Mouse (Mus musculus) midbrain, embryonic 12.5 days (tissue): Measurements from ENCODE around the gene Hira. TPM values are rescaled to one million over a fixed set of nuclear protein-coding genes. Genes with fewer than 3 reads are reported as not detected.
"Not testable (repeated sequence)": the region's sequence is repeated elsewhere in the genome, so short reads cannot be mapped to it uniquely, and the experiment has no call there.

Experiments
- ATAC-seq: fragments of 200-750 bp; cut with Nextera tagmentation; 2 replicates; pipeline ENCODE4 v1.8.0; 2017; ENCODE audit warnings: low read depth, moderate TSS enrichment, moderate library complexity; ENCODE audit not compliant: low FRiP score
- H3K27ac ChIP-seq: fragments of 300-500 bp; sonication (generic); replicated peaks from 2 replicates; pipeline ENCODE4 v1.5.1; 2016; ENCODE audit warnings: mild to moderate bottlenecking
- H3K27me3 ChIP-seq: fragments of 300-500 bp; sonication (generic); 2 replicates; pipeline ENCODE4 v1.6.1; 2016; ENCODE audit warnings: mild to moderate bottlenecking
- H3K36me3 ChIP-seq: fragments of 300-500 bp; sonication (generic); 2 replicates; pipeline ENCODE4 v1.6.1; 2016
- H3K4me1 ChIP-seq: fragments of 300-500 bp; sonication (generic); 2 replicates; pipeline ENCODE4 v1.6.1; 2016
- H3K4me2 ChIP-seq: fragments of 300-500 bp; sonication (generic); replicated peaks from 2 replicates; pipeline ENCODE4 v1.6.1; 2016; ENCODE audit warnings: mild to moderate bottlenecking, moderate library complexity
- H3K4me3 ChIP-seq: fragments of 300-500 bp; sonication (generic); 2 replicates; pipeline ENCODE4 v1.5.1; 2016; ENCODE audit warnings: mild to moderate bottlenecking
- H3K9ac ChIP-seq: fragments of 300-500 bp; sonication (generic); replicated peaks from 2 replicates; pipeline ENCODE4 v1.6.1; 2016; ENCODE audit warnings: mild to moderate bottlenecking, moderate library complexity
- H3K9me3 ChIP-seq: fragments of 300-500 bp; sonication (generic); 2 replicates; pipeline ENCODE4 v1.6.1; 2016; ENCODE audit warnings: mild to moderate bottlenecking
- WGBS: fragments of 180-500 bp; shearing (Covaris S2); methylation state at CpG from one replicate; pipeline ENCODE4 v1.1.7; 2016; 5-methylcytosine and 5-hydroxymethylcytosine counted together
- polyA plus RNA-seq: library from polyadenylated mRNA; unstranded; fragments of >200 nt; fragmentation: Nextera tagmentation; extraction: Ambion mirVana; gene quantifications from 2 replicates; pipeline ENCODE4 v1.2.1, GENCODE M21; 2016

Gene Hira
- 27.6 and 29.2 TPM in 2 replicates for polyA plus RNA-seq

GRCm38 (mm10) chr16:18876442-18877308 is at the start of gene Hira, which contains the start of gene Mrpl40:
Hira (plus strand) TSS chr16:18877037.
Mrpl40 (minus strand) TSS chr16:18876862.
- under 1% methylated on average over 85 of the region's 93 CpGs for WGBS
- H3K36me3 ChIP-seq, result peaks cover 26% of the 10 kb centered on the region
- no peaks in the 10 kb centered on the region for H3K9me3 ChIP-seq
- peak within 1 kb of the TSS; percentile 60 for H3K4me2 ChIP-seq
- peak within 1 kb of the TSS; percentile 95 for H3K4me3 ChIP-seq
- H3K27me3 ChIP-seq, result no peaks in the 10 kb centered on the region
- ATAC-seq, result peak; percentile 94
- H3K27ac ChIP-seq, result peak within 1 kb of the TSS; percentile 94
- H3K9ac ChIP-seq, result peak within 1 kb of the TSS; percentile 92
- peaks cover 20% of the 10 kb centered on the region for H3K4me1 ChIP-seq

- ATAC-seq, result no peak
- no peaks in the 10 kb centered on the region for H3K27me3 ChIP-seq
- peaks cover 95% of the 10 kb centered on the region for H3K36me3 ChIP-seq
- no peaks in the 10 kb centered on the region for H3K4me1 ChIP-seq
- H3K27ac ChIP-seq, result no peak overlapping the region
- no peak overlapping the region for H3K4me2 ChIP-seq
- WGBS, result 97% methylated on average over 3 of the region's 3 CpGs
- no peak overlapping the region for H3K4me3 ChIP-seq
- no peak overlapping the region for H3K9ac ChIP-seq
- H3K9me3 ChIP-seq, result no peaks in the 10 kb centered on the region
Measured at GRCm38 (mm10) chr16:18828630-18829029, 48.2 kb upstream of the Hira start.

DNA sequence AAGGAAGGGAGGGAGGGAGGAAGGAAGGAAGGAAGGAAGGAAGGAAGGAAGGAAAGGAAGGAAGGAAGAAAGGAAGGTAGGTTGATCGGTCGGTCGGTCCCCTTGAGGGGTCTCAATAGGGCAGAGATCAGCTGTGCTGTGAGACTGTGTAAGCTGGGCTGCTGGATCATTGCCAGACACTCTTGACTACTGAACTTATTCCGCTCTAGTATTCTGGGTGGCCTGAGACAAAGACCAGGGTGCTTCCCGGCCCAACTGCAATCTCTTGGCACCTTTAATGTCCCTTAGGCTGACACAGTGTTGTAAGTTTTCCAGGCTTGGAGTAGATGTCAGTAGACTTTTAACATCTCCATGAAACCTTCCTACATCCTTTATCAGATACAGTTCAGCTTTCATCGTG is 47.7 kb upstream of the Hira start:
- Histone ChIP-seq H3K9ac (no peak overlapping the region), H3K27me3 (no peaks in the 10 kb centered on the region), H3K36me3 (peaks cover 95% of the 10 kb centered on the region), H3K27ac (no peak overlapping the region), H3K4me2 (no peak overlapping the region), H3K4me1 (no peaks in the 10 kb centered on the region), H3K9me3 (no peaks in the 10 kb centered on the region), H3K4me3 (no peak overlapping the region)
- no peak for ATAC-seq
- WGBS, result 94% methylated on average over 6 of the region's 6 CpGs

DNA sequence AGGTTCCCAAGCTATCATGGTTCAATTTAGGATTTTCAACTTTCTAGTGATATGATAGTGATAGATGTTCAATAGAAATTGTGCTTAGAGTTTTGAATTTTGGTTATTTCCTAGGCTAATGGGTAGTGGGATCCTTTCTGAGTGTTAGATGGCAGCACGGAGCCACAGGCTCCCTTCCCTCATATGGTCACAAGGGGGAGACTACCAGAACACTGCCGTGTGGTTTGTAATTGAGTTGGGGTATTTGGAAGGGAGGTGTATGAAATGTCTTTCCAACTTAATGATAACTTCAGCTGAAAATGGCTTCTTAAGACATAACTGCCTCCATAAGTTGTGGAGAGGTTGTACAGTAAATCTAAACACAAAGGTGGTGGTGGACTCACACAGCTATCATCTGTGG is 43.4 kb upstream of the Hira start:
- H3K9ac ChIP-seq, result no peak overlapping the region
- no peak overlapping the region for H3K27ac ChIP-seq
- H3K36me3 ChIP-seq, result peaks cover 58% of the 10 kb centered on the region
- no peaks in the 10 kb centered on the region for H3K27me3 ChIP-seq
- H3K4me1 ChIP-seq, result peaks cover 8% of the 10 kb centered on the region; the same call in 1 of the 2 replicates
- 82% methylated on average over 2 of the region's 2 CpGs for WGBS
- no peak for ATAC-seq
- no peak overlapping the region for H3K4me2 ChIP-seq
- no peaks in the 10 kb centered on the region for H3K9me3 ChIP-seq
- H3K4me3 ChIP-seq, result no peak overlapping the region

DNA sequence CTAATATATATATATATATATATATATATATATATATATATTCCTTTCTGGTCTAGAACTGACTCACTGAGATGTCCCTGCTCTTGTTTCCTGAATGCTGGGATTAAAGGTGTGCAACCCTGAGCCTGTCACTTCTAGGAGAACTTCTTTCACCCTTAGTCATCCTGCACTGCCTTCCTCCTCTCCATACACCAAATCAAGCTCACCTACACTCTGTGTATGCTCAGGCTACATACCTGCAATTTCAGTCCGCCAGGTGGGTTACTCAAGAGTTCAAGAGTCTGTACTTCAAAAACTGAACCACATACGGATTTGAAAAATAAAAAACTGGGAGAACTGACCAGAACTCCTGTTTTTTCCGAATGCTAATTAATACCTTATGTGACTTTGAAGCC is 40.8 kb upstream of the Hira start:
- H3K4me3 ChIP-seq, result peak overlapping the region; percentile 88
- H3K4me1 ChIP-seq, result peaks cover 8% of the 10 kb centered on the region; the same call in 1 of the 2 replicates
- 24% methylated on average over 3 of the region's 3 CpGs for WGBS
- H3K36me3 ChIP-seq, result peaks cover 38% of the 10 kb centered on the region
- H3K9me3 ChIP-seq, result no peaks in the 10 kb centered on the region
- no peak overlapping the region; the same call in 1 of the 2 replicates for H3K9ac ChIP-seq
- no peaks in the 10 kb centered on the region for H3K27me3 ChIP-seq
- no peak overlapping the region for H3K27ac ChIP-seq
- ATAC-seq, result peak; percentile 57
- H3K4me2 ChIP-seq, result peak overlapping the region; percentile 64

GRCm38 (mm10) chr16:18836468-18837208 is 40.2 kb upstream of the Hira start, which contains the start of the genes 2510002D24Rik and Gm28539:
2510002D24Rik (plus strand) TSS chr16:18836578.
Gm28539 (plus strand) TSS chr16:18836584.
- no peaks in the 10 kb centered on the region for H3K9me3 ChIP-seq
- peaks cover 33% of the 10 kb centered on the region for H3K36me3 ChIP-seq
- peak; percentile 98 for ATAC-seq

DNA sequence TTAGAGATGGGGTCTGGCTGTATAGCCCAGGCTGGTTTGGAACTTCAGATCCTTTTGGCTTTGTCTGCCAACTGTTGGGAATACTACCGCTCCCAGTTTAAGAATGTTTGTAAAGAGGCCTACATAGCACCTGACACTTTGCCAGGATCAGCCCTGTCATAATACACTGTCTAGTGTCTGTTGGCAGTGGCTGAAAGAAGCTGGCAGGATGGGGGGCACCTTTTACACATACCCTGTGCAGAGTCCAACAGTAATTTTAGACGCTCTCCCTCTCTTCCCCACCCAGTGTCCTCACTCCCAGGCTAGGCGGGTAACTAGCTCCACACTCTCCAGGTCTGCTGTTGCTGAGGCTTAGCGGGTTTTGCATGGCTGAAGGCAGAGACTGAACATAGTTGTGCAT is 38.5 kb upstream of the Hira start:
- H3K9ac ChIP-seq, result no peak overlapping the region
- 97% methylated on average over 4 of the region's 4 CpGs for WGBS

More at GRCm38 (mm10) chr16:18836468-18837208, 40.2 kb upstream of the Hira start, which contains the start of the genes 2510002D24Rik and Gm28539:
- no peaks in the 10 kb centered on the region for H3K27me3 ChIP-seq
- peak within 1 kb of the TSS; percentile 82 for H3K9ac ChIP-seq
- peaks cover 8% of the 10 kb centered on the region; the same call in 1 of the 2 replicates for H3K4me1 ChIP-seq
- WGBS, result under 1% methylated on average over 46 of the region's 46 CpGs
- peak within 1 kb of the TSS; percentile 88 for H3K4me3 ChIP-seq
- peak within 1 kb of the TSS; percentile 20; the same call in 1 of the 2 replicates for H3K27ac ChIP-seq
- H3K4me2 ChIP-seq, result peak within 1 kb of the TSS; percentile 64

GRCm38 (mm10) chr16:18846301-18846820 is 30.5 kb upstream of the Hira start:
- Histone ChIP-seq H3K9me3 (0 out of 2 replicates have a peak, but pooled peaks cover 3% of the 10 kb centered on the region), H3K9ac (no peak overlapping the region), H3K4me2 (no peak overlapping the region), H3K4me3 (no peak overlapping the region), H3K27ac (no peak overlapping the region), H3K36me3 (no peaks in the 10 kb centered on the region), H3K27me3 (no peaks in the 10 kb centered on the region), H3K4me1 (no peaks in the 10 kb centered on the region)
- WGBS, result 87% methylated on average over 15 of the region's 15 CpGs
- no peak for ATAC-seq

More for the DNA sequence above, 38.5 kb upstream of the Hira start:
- peaks cover 8% of the 10 kb centered on the region; the same call in 1 of the 2 replicates for H3K4me1 ChIP-seq
- H3K27me3 ChIP-seq, result no peaks in the 10 kb centered on the region
- no peaks in the 10 kb centered on the region for H3K9me3 ChIP-seq
- no peak for ATAC-seq
- H3K27ac ChIP-seq, result no peak overlapping the region
- no peak overlapping the region for H3K4me3 ChIP-seq
- peaks cover 18% of the 10 kb centered on the region for H3K36me3 ChIP-seq
- no peak overlapping the region for H3K4me2 ChIP-seq

DNA sequence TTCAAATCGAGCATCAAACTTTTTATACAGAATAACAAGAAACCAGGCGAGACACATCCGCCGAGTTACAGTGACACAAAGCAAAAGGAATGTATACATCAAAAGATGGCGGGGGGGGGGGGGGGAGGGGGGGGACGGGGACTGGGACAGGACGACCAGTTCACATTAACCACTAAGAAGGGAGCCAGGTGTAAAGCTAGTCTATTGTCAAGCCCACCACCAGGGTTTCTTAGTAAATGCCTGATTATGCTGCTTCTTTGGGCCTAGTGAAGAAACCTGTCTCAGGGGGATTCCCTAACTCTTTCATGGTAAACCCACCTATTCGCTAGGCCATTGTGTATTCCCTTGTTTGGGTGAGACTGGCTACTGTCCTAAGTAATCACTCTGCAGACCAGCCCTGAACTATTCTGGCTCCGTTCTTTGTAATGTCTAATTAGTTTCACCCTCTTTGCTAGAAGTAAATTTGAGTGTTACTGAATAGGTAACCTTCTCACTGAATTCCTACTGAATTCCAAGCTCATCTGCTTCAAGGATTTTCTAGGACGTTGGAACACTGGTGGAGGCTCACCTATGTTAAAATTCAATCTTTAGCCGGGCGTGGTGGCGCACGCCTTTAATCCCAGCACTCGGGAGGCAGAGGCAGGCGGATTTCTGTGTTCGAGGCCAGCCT is 27.2 kb upstream of the Hira start:
- not testable (repeated sequence) for H3K9me3 ChIP-seq, H3K4me3 ChIP-seq, H3K27ac ChIP-seq, H3K27me3 ChIP-seq, H3K4me1 ChIP-seq, H3K4me2 ChIP-seq, H3K36me3 ChIP-seq, H3K9ac ChIP-seq, ATAC-seq
- WGBS, result 91% methylated on average over 15 of the region's 17 CpGs

DNA sequence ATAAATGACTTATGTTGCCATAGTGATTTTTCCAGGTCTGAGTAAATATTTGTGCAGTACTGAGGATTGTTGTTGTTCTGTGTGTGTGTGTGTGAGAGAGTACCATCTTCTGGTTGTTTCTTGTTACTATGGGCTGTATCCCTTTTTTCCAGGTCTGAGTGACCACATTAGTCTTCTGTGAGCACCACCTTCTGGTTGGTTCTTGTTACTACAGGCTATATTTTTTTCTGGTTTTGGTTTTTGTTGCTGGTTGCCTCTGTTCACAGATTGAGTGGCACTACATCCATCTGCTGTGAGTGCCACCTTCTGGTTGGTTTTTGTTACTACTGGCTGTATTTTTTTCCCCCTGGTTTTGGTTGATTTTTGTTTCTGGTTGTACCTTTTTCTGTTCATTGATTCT is 18.3 kb upstream of the Hira start:
- Histone ChIP-seq H3K4me3 (no peak overlapping the region), H3K9ac (no peak overlapping the region), H3K9me3 (no peaks in the 10 kb centered on the region), H3K27ac (no peak overlapping the region), H3K4me2 (no peak overlapping the region), H3K36me3 (no peaks in the 10 kb centered on the region), H3K4me1 (no peaks in the 10 kb centered on the region), H3K27me3 (no peaks in the 10 kb centered on the region)
- no peak for ATAC-seq

GRCm38 (mm10) chr16:18860186-18860585 is 16.7 kb upstream of the Hira start:
- 61% methylated on average over 1 of the region's 1 CpGs for WGBS
- H3K4me1 ChIP-seq, result no peaks in the 10 kb centered on the region
- H3K9me3 ChIP-seq, result no peaks in the 10 kb centered on the region

More at GRCm38 (mm10) chr16:18860186-18860585, 16.7 kb upstream of the Hira start:
- ATAC-seq, result no peak
- Histone ChIP-seq H3K4me3 (no peak overlapping the region), H3K27me3 (no peaks in the 10 kb centered on the region), H3K9ac (no peak overlapping the region), H3K4me2 (no peak overlapping the region), H3K27ac (no peak overlapping the region), H3K36me3 (no peaks in the 10 kb centered on the region)
